Mouse (Mus musculus) left cerebral cortex, postnatal 4 days (tissue): ENCODE measurements around the gene Grin2d. TPM values are rescaled to one million over a fixed set of nuclear protein-coding genes. Genes with fewer than 3 reads are reported as not detected.
"Not testable (repeated sequence)": the region's sequence is repeated elsewhere in the genome, so short reads cannot be mapped to it uniquely, and the experiment has no call there.

Experiments used
- DNase-seq: peaks from one replicate; pipeline ENCODE4 v3.0.0-alpha.2; 2022
- intact Hi-C: fragments of 180-260 bp; cut with DNase I; formaldehyde crosslinking; loops from one replicate; pipeline ENCODE4 v1.15.1; 2025
- total RNA-seq, 2 experiments: library from RNA; stranded (reverse); gene quantifications; 2 replicates each; pipeline ENCODE4 v1.2.3; 2021

Grin2d gene
- total RNA-seq, 2 experiments from 2014 or later: 31.9 to 39.5 TPM

- intact Hi-C loops, DNase-seq: not testable (repeated sequence)
Measured at GRCm38 (mm10) chr7:45898125-45898524, 19.9 kb upstream of the Grin2d start.

- intact Hi-C loops: no loop called here
- peak; percentile 38 for DNase-seq
Measured at GRCm38 (mm10) chr7:45897258-45897757, 19.1 kb upstream of the Grin2d start.

GRCm38 (mm10) chr7:45896517-45897257 is 18.5 kb upstream of the Grin2d start, which contains the start of the genes Syngr4 and Tmem143:
Gene Syngr4, minus strand, starts transcription at chr7:45896714.
Gene Tmem143, plus strand, starts transcription at chr7:45896941.
- intact Hi-C loops: no loop called here
- peak; percentile 98 for DNase-seq

DNA sequence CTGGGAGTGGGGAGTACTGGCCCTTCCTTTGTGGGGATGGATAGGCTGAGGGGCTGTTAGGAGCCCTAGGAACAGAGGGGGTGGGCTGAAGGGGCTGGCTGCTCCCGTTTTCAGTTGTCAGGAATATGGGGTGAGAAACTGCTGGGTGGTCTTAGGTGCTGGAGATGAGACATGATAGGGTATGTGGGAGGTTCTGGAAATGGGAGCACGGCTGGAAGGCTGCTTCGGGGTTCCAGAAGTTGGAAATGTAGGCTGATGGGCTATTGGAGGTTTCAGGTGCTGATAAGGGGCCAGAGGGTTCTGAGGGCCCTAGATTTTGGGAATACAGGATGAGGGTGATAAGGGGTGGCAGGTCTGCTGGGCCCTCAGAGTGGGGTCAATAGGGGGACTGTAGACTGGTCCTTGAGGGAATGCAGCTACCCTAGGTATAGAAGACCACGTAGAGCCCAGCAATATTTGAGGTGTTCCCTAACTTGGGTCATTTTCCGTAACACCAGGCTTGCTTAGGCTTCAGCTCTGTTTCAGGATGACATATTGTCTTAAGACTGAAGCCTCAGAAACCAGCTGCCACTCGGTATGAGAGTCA is 17.8 kb upstream of the Grin2d start:
- intact Hi-C loops: no loop called here
- no peak for DNase-seq

DNA sequence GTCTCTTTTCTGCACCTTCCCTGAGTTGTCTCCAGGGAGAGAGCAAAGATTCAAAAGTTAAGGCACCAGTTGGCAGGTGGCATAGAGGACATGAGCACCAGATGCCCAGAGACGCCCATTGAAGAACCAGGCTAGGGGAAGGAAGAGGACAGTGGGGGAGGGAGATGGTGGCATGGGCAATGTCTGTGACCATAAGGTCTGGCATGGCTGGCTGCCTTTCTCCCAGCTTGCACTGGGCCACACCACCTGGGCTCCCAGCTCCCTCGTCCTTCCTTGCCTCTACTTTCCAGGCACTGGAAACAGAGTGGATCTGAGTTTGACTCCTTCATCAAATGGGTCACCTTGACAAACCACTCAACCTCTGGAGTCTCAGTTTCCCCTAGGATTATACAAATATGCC is 14.5 kb upstream of the Grin2d start:
- peak; percentile 33 for DNase-seq

DNA sequence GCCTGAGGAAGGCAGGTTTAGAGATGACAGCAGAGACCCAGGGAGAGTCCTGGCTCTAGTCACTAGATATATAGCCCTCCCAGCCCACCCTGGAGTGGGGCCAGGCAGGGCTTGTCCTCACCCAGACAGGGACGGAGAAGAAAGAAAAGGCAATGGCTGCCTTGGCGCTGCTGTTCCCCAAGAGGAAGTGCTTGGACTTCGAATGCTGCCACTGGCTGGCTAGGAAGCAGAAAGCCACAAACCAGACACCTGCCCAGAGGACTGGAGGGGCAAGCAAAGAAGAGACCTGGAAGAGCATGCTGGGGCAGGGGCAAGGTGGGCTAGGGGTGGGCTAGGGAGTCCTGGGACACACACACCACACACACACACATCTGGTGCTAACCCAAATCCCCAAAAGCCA is 9.1 kb upstream of the Grin2d start:
- intact Hi-C loops: no loop called here
- no peak for DNase-seq

More for the DNA sequence above, 14.5 kb upstream of the Grin2d start:
- intact Hi-C loops: no loop called here

DNA sequence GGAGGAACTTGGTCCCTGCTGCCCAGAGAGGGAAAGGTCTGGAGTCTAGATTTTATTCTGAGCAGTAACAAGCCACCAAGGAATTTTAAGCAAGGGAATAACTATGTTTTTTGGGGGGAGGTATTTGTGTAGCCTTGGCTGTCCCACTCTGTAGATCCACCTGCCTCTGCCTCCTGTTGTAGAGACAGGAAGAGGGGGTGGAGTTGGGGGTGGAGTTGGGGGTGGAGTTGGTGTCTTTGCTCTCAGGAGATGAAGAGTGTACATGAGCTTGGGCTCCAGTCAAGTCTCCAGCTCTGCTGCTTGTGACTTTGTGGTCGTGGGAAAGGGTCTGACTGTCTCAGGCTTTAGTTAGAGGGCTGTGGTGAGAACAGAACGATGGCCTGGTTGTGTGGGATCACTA is 2.8 kb upstream of the Grin2d start:
- intact Hi-C loops: no loop called here
- no peak for DNase-seq

GRCm38 (mm10) chr7:45880531-45880930 is 2.4 kb upstream of the Grin2d start:
- no peak for DNase-seq
- intact Hi-C loops: no loop called here

DNA sequence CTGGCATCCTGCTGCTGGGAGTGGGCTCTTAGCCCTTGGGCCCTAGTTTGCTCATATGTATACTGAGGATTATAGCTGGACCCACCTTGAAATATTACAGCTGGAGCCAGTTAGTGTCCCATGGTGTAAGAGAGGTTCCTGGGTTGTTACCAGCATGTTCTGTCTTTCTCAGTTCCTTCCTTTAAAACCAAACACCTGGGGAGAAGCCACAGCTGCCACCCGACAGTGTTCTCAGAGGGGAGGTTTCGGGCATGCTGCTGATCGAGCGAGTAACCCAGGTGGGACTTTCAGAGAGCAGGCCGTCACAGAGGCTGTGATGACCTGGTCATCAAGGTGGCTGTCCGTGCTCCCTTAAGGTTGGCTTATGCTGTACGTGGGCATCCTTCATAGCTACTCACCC is 1.3 kb downstream of the Grin2d start:
- intact Hi-C loops: no loop called here

DNA sequence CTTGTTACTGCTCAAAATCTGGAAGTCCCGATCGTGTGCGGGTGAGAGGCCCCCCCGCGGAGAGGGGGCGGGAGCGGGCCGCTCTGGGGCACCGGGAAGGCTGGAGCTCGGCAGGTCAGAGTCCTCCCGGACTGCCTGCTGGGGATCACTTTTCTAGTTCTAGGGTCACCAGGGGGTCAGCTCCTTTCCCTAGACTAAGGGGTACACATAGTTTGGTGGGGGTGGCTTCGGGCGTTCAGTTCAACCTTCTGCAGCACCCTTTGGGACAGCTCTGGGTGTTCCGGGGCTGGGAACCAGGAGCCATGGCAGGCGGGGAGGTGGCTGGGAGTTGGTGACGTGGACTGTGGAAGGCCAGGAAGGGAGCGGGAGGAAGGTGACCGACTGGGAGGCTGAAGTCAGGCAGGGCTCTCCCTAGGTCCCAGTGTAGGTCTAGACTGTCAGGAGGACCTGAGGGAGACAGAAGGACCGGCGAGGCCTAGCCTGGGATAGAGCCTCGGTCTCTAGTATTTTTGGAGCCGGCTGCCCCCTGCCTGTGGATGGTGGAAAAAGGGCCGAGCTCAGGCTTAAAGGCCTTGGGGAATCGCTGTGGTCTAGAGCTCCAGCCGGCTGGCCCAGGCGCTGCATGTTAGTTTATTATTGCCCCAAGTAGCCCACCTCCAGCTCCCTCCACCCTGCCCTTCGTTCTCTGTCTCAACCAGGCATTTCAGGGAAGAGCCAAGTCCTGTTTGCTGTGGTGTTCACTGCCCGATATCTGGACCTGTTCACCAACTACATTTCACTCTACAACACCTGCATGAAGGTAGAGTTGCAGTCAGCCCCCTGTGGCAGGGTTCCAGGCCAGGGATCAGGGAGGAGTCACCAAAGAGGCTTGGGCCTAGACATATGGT is 4.9 kb downstream of the Grin2d start:
- intact Hi-C loops: loop anchor here (5.0 kb wide), 1 partner anchor 134 kb away; no protein-coding TSS in a partner anchor

More for the DNA sequence above, 1.3 kb downstream of the Grin2d start:
- DNase-seq: no peak

DNA sequence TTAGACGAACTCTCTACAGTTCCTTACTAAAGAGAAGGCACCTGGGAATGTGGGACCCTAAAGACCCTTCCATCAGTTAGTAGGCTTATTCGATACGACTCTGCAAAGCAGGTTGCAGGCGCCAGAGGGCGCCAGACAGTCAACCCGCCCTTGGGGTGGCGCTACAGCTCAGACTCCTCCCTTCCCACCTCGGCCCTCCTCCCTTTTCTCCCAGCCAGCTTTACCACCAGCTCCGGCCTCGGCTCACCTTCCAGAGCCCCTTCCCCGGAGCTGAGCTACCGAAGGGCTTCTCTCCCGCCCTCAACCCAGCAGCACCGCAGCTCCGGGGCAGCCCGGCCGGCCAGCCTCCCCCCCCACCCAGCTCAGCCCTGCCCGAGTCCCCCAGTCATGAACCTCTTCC is 5.6 kb downstream of the Grin2d start, which contains the start of gene Kdelr1:
Gene Kdelr1, plus strand, starts transcription at position 149 of the 400 bp plus-strand sequence.
- intact Hi-C loops: loop anchor here (5.0 kb wide), 1 partner anchor 135 kb away; no protein-coding TSS in a partner anchor
- peak; percentile 94 for DNase-seq

More for the DNA sequence above, 4.9 kb downstream of the Grin2d start:
- peak; percentile 56 for DNase-seq

- peak; percentile 37 for DNase-seq
- intact Hi-C loops: loop anchor here (5.0 kb wide), 1 partner anchor 137 kb away; no protein-coding TSS in a partner anchor
Measured at GRCm38 (mm10) chr7:45870282-45871058, 7.7 kb downstream of the Grin2d start.

GRCm38 (mm10) chr7:45869787-45870186 is 8.4 kb downstream of the Grin2d start:
- intact Hi-C loops: loop anchor here (5.0 kb wide), 1 partner anchor 138 kb away; no protein-coding TSS in a partner anchor
- peak; percentile 33 for DNase-seq

- intact Hi-C loops: no loop called here
- DNase-seq: peak; percentile 46
Measured at GRCm38 (mm10) chr7:45869107-45869670, 9.0 kb downstream of the Grin2d start.

GRCm38 (mm10) chr7:45867871-45868270 is 10.3 kb downstream of the Grin2d start:
- intact Hi-C loops: no loop called here
- DNase-seq: peak; percentile 49

- peak; percentile 98 for DNase-seq
- intact Hi-C loops: no loop called here
Measured at GRCm38 (mm10) chr7:45865925-45866910, 12.0 kb downstream of the Grin2d start.

DNA sequence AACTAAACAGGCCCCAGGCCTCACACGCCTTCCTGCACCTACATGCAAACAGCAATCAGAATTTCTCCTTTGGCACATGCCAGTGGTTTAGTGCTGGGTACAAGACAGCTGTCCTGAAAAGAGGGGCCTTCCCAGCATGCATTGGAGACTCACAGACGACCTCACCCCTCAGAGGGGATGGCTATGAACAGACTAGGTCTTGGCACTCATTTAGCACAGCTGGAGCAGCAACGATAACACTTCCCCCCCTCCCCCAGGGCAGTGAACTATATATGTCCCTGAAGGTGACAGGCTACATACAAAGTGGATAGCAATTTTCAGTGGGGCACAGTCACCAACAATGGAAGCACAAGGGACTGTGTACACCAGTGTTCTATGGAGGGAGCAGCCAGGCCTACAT is 13.7 kb downstream of the Grin2d start:
- intact Hi-C loops: no loop called here
- DNase-seq: no peak

DNA sequence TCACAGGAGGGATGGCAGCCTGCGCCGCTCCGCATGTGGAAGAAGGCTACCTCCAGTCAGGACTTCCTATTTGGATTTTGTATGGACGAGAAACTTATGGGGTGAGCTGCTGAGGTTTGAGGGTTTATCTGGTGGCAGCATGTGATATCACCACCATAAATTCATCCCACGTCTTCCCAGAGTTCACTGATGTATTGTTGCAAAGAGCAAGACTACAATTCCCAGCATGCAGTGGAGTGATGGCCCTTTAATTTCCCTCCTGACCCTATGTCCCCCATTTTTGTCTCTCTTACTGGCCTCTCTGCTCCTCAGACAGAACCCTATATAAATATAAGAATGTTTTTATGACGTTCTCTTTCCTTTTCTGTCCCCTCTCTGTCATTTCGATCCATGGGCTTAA is 15.4 kb downstream of the Grin2d start:
- DNase-seq: no peak
- intact Hi-C loops: no loop called here
